Mouse (Mus musculus): ENCODE measurements around the gene Tifab.

DNA sequence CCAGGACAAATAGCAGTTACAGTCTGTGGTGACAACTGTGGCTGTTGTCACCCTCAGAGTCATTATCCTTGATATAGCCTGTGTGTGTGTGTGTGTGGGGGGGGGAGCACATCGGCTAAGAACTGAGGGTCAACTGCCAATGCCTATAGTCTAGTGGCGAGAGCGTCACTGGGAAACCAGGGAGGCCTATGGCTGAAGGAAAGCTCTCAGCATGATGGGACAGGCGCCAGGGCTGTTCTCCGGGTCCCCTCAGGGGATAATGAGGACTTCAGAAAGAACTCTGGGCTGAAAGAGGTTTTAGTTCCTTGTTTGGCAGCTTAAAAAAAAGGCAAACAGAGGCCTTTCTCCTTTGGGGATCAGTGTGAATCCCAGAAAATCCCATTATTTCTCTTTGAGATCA, 35.9 kb upstream of the Tifab start:
- no peak for TF ChIP-seq ZNF384 (IDR thresholded peaks at IDR 0.05; ENCODE audit: low read depth, low read length)
- no peak for TF ChIP-seq HCFC1 (IDR thresholded peaks at IDR 0.05; ENCODE audit: borderline replicate concordance, insufficient read depth, low read length)

Measured in ES-E14 (cell line).